Mouse (Mus musculus): ENCODE data around the gene Ldhal6b.

Ldhal6b gene

GRCm38 (mm10) chr17:5407030-5407429 lies 11.5 kb downstream of the Ldhal6b start:
- no peak for DNase-seq

GRCm38 (mm10) chr17:5406566-5406965 lies 12.0 kb downstream of the Ldhal6b start:
- no peak for DNase-seq

GRCm38 (mm10) chr17:5403885-5404284 lies 14.7 kb downstream of the Ldhal6b start:
- no peak for DNase-seq

GRCm38 (mm10) chr17:5402624-5403023 lies 15.9 kb downstream of the Ldhal6b start:
- DNase-seq: peak; percentile 73

GRCm38 (mm10) chr17:5402069-5402468 lies 16.5 kb downstream of the Ldhal6b start:
- DNase-seq: peak; percentile 80

- no peak for DNase-seq
These were observed 17.3 kb downstream of the Ldhal6b start for GRCm38 (mm10) chr17:5401288-5401687.

- DNase-seq: no peak
These were observed 18.0 kb downstream of the Ldhal6b start for GRCm38 (mm10) chr17:5400435-5401090.

- DNase-seq: peak; percentile 86
These were observed 21.2 kb downstream of the Ldhal6b start for GRCm38 (mm10) chr17:5397148-5398007.

- peak; percentile 46 for DNase-seq
These were observed 22.4 kb downstream of the Ldhal6b start for GRCm38 (mm10) chr17:5396213-5396612.

- DNase-seq: no peak
These were observed 22.9 kb downstream of the Ldhal6b start for GRCm38 (mm10) chr17:5395454-5396205.

- no peak for DNase-seq
These were observed 27.9 kb downstream of the Ldhal6b start for GRCm38 (mm10) chr17:5390682-5391081.

GRCm38 (mm10) chr17:5388351-5388750 lies 30.2 kb downstream of the Ldhal6b start:
- no peak for DNase-seq

GRCm38 (mm10) chr17:5386885-5387545 lies 31.6 kb downstream of the Ldhal6b start:
- no peak for DNase-seq

- DNase-seq: no peak
These were observed 32.9 kb downstream of the Ldhal6b start for GRCm38 (mm10) chr17:5385694-5386093.

GRCm38 (mm10) chr17:5377930-5378310 lies 40.6 kb downstream of the Ldhal6b start:
- DNase-seq: no peak

GRCm38 (mm10) chr17:5377151-5377929 lies 41.2 kb downstream of the Ldhal6b start:
- no peak for DNase-seq

- no peak for DNase-seq
These were observed 45.6 kb downstream of the Ldhal6b start for GRCm38 (mm10) chr17:5372951-5373350.

GRCm38 (mm10) chr17:5371521-5371920 lies 47.0 kb downstream of the Ldhal6b start:
- no peak for DNase-seq

- no peak for DNase-seq
These were observed 47.5 kb downstream of the Ldhal6b start for GRCm38 (mm10) chr17:5371032-5371431.

Measured in right cerebral cortex, postnatal 14 days (tissue).